Mouse (Mus musculus): ENCODE data around the gene Pttg1ip.

Pttg1ip gene

DNA sequence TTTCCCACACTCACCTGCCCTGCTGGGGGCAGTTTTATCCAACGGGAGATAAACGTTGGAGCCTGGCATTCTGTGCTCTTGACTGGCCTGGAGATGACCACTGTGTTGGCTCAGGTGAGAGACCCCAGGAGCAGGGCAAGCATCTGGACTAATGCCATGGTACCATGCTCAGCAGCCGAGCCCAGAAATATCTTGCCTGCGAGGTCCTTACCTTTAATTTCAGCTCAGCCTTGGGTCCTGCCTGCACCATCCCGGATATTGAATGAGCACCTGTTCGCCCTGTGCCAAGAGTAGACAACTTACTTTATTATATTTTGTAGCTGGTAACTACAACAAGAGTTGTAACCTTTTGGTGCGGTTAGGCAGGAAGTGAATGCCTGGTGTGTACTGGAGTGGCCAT is 25.3 kb downstream of the Pttg1ip start:
- no peak for DNase-seq (ENCODE audit: low spot score in 2 of 2)

DNA sequence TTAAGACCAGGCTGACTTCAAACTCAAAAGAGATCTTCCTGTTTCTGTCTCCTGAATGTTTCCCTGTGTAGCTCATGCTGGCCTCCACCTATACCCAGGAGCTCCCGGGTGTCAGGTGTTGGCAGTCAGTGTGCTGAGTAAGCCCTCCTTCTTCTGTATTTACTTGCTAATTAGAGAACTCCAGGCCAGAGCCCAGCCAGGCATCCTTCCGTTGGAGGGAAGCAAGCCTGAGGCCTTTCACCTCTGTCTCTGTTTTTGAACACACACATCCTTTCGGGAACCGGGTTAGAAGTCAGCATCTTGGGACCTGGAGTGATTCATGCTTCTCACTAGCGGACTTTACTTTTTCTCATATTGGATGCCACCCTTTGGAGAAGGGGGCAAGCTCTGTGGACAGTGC is 25.9 kb downstream of the Pttg1ip start:
- no peak for DNase-seq (ENCODE audit: low spot score in 2 of 2)

DNA sequence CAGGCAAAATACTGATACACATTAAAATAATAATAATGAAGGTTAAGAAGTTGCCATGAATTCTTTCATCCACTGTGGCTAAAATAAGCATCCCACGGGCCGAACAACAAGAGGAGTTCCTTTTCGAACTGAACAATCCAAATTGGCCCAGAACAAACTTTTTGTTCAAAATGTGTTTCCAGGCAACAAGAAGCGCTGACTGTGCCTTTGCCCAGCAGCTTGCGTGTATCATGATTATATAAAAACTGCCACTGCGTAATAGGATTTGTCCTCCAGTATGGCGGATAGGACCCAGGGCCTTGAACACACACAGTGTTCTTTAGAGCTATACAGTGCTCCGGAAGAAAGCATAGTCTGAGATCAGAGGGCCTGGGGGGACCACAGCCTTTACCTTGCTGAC is 27.1 kb downstream of the Pttg1ip start:
- no peak for DNase-seq (ENCODE audit: low spot score in 2 of 2)

GRCm38 (mm10) chr10:77610221-77610961 is 28.9 kb downstream of the Pttg1ip start:
- no peak for DNase-seq (ENCODE audit: low spot score in 2 of 2)

- no peak for DNase-seq (ENCODE audit: low spot score in 2 of 2)
These were observed 31.9 kb downstream of the Pttg1ip start for GRCm38 (mm10) chr10:77613409-77613808.

- DNase-seq (ENCODE audit: low spot score in 2 of 2): no peak
These were observed 34.1 kb downstream of the Pttg1ip start for GRCm38 (mm10) chr10:77615647-77616046.

DNA sequence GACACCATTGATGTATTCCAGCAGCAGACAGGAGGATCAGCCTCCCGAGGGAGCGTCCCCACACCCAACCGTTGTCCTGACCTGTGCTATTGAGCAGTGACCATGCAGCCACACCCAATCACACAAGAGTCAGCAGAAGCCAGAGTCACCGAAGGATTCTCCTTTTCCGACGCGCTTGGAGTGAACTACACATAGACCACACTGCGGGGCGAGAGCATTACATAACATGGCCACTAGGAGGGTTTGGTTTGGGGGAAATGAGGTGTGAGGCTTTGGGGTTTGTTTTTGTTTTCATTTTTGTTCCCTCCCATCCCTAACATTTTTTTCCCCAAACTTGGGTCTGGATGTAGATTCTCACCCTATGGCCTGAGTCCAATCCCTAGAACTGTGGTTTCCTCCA is 34.6 kb downstream of the Pttg1ip start:
- DNase-seq (ENCODE audit: low spot score in 2 of 2): no peak

DNA sequence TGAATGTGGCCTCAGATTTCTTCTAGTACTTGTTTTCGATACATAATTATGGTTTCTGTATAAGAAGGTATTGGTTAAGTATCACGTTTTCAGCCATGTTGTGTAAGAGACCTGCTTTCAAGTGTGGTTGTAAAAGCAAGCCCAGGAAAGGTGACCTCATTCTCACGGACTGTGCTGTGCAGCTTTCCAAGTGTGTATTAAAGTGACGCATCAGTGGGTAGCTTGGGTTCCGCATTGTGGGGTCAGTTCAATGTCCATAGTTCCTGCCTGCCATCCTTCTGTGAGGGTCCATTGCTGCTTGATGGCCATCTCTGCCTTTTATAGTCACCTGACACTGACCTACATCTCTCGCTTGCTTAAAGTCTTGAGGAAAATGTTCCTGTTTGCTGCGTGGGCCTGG is 35.4 kb downstream of the Pttg1ip start:
- DNase-seq (ENCODE audit: low spot score in 2 of 2): no peak

GRCm38 (mm10) chr10:77621546-77621945 is 40.0 kb downstream of the Pttg1ip start:
- DNase-seq (ENCODE audit: low spot score in 2 of 2): no peak

GRCm38 (mm10) chr10:77622055-77622988 is 40.8 kb downstream of the Pttg1ip start, which contains the start of gene Ube2g2:
Gene Ube2g2 (plus strand): TSS chr10:77622275.
- DNase-seq (ENCODE audit: low spot score in 2 of 2): peak; percentile 79 to 89

GRCm38 (mm10) chr10:77623069-77623492 is 41.6 kb downstream of the Pttg1ip start:
- no peak for DNase-seq (ENCODE audit: low spot score in 2 of 2)

- DNase-seq (ENCODE audit: low spot score in 2 of 2): no peak
These were observed 42.3 kb downstream of the Pttg1ip start for GRCm38 (mm10) chr10:77623639-77624400.

DNA sequence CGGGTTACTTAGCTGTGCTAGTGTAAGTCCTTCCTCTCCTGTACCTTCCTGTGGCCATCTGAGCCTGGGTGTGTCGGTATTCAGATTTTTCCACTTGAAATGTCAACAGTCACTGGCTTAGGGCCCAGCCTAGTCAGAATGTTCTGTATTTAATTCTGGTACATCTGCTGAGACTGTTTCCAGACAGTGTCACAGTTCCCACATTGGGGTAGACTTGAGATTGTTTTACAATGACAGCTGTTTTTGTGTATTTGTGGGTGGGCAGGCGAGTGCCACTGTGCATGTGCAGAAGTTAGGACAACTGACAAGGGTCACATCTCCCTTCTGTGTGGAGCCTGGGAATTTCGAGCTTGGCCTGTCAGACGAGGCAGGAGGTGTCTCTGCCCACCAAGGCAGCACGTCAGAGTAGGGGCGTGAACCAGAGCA is 43.1 kb downstream of the Pttg1ip start:
- DNase-seq (ENCODE audit: low spot score in 2 of 2): no peak

GRCm38 (mm10) chr10:77626036-77626435 is 44.5 kb downstream of the Pttg1ip start:
- DNase-seq (ENCODE audit: low spot score in 2 of 2): no peak

- no peak for DNase-seq (ENCODE audit: low spot score in 2 of 2)
These were observed 45.1 kb downstream of the Pttg1ip start for GRCm38 (mm10) chr10:77626591-77626990.

GRCm38 (mm10) chr10:77627497-77627896 is 46.0 kb downstream of the Pttg1ip start:
- peak; percentile 57 to 81 for DNase-seq (ENCODE audit: low spot score in 2 of 2)

GRCm38 (mm10) chr10:77629163-77629562 is 47.6 kb downstream of the Pttg1ip start:
- DNase-seq (ENCODE audit: low spot score in 2 of 2): no peak

DNA sequence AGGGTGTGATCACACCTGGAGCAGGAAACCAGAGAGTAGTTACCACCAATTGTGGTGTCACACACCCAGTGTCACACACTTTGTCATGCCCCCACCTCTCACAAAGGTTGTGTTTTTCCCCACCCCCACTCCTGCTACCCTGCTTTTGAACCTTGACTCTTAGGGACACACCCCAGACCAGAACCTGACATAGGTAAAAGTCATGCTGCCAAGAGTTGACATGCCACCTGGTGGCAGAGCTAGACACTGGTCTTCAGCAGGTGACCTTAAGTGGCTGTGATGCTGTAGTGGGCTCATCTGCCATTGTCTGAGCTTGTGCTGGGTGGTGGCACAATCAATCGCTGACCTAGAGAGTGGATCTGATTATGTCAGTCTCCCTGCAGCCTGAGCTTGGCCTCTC is 48.5 kb downstream of the Pttg1ip start:
- no peak for DNase-seq (ENCODE audit: low spot score in 2 of 2)

GRCm38 (mm10) chr10:77634016-77634415 is 52.5 kb downstream of the Pttg1ip start:
- DNase-seq (ENCODE audit: low spot score in 2 of 2): no peak

- DNase-seq (ENCODE audit: low spot score in 2 of 2): no peak
These were observed 53.1 kb downstream of the Pttg1ip start for GRCm38 (mm10) chr10:77634452-77635231.

Measured in frontal cortex, postnatal 14 days (tissue).